Mouse (Mus musculus) embryonic facial prominence, embryonic 11.5 days (tissue): ENCODE data around the gene Olfr1099. TPM values are rescaled to one million over a fixed set of nuclear protein-coding genes. Genes with fewer than 3 reads are reported as not detected.

Experiments used
- ATAC-seq: fragments of 200-750 bp; cut with Nextera tagmentation; replicated peaks from 2 replicates; pipeline ENCODE4 v1.8.0; 2017; ENCODE audit warnings: low read depth; ENCODE audit not compliant: insufficient number of reproducible peaks, low FRiP score, low TSS enrichment
- DNase-seq: peaks from one replicate; pipeline ENCODE4 v3.0.0-alpha.2; 2015; ENCODE audit warnings: low spot score
- H3K27ac ChIP-seq: fragments of 300-500 bp; sonication (generic); replicated peaks from 2 replicates; pipeline ENCODE4 v1.5.1; 2014; ENCODE audit warnings: mild to moderate bottlenecking, low read depth, low read length, control low read depth
- H3K27me3 ChIP-seq: fragments of 300-500 bp; sonication (generic); 2 replicates; pipeline ENCODE4 v1.6.1; 2014; ENCODE audit warnings: mild to moderate bottlenecking, low read length, moderate library complexity, mixed read lengths; ENCODE audit not compliant: control insufficient read depth, insufficient read depth
- H3K36me3 ChIP-seq: fragments of 300-500 bp; sonication (generic); replicated peaks from 2 replicates; pipeline ENCODE4 v1.6.1; 2014; ENCODE audit warnings: low read depth, mild to moderate bottlenecking, low read length, moderate library complexity, mixed read lengths; ENCODE audit not compliant: control insufficient read depth, insufficient read depth
- H3K4me1 ChIP-seq: fragments of 300-500 bp; sonication (generic); 2 replicates; pipeline ENCODE4 v1.6.1; 2014; ENCODE audit warnings: low read length, mixed read lengths; ENCODE audit not compliant: control insufficient read depth, insufficient read depth
- H3K4me2 ChIP-seq: fragments of 300-500 bp; sonication (generic); 2 replicates; pipeline ENCODE4 v1.6.1; 2014; ENCODE audit warnings: low read depth, mild to moderate bottlenecking, control low read depth, low read length, moderate library complexity
- H3K4me3 ChIP-seq: fragments of 300-500 bp; sonication (generic); 2 replicates; pipeline ENCODE4 v1.5.1; 2014; ENCODE audit warnings: low read depth, low read length, control low read depth
- H3K9ac ChIP-seq: fragments of 300-500 bp; sonication (generic); replicated peaks from 2 replicates; pipeline ENCODE4 v1.6.1; 2014; ENCODE audit warnings: mild to moderate bottlenecking, control low read depth, low read length
- H3K9me3 ChIP-seq: fragments of 300-500 bp; sonication (generic); replicated peaks from 2 replicates; pipeline ENCODE4 v1.6.1; 2016; ENCODE audit warnings: mild to moderate bottlenecking, low read length, inconsistent platforms, mixed read lengths; ENCODE audit not compliant: control insufficient read depth
- WGBS: fragments of 180-500 bp; shearing (Covaris S2); extraction: QIAGEN DNeasy Blood & Tissue Kit; methylation state at CpG from one replicate; pipeline ENCODE4 v1.1.7; 2014; 5-methylcytosine and 5-hydroxymethylcytosine counted together
- polyA plus RNA-seq: library from polyadenylated mRNA; unstranded; fragments of >200 nt; fragmentation: Nextera tagmentation; extraction: Ambion mirVana; gene quantifications from 2 replicates; pipeline ENCODE4 v1.2.1, GENCODE M21; 2014

The Olfr1099 gene
- not detected in 2 replicates for polyA plus RNA-seq

GRCm38 (mm10) chr2:86960593-86960992 is at the start of gene Olfr1099:
TSS of gene Olfr1099 (minus strand) at chr2:86960693.
- no peak for DNase-seq
- ATAC-seq = no peak

GRCm38 (mm10) chr2:86998098-86998497 is 37.6 kb upstream of the Olfr1099 start, which contains the start of gene Olfr1102:
TSS of gene Olfr1102 (plus strand) at chr2:86998398.
- H3K4me1 ChIP-seq = no peaks in the 10 kb centered on the region
- no peak within 1 kb of the TSS for H3K4me2 ChIP-seq
- no peak within 1 kb of the TSS for H3K9ac ChIP-seq
- no peaks in the 10 kb centered on the region for H3K9me3 ChIP-seq
- no peaks in the 10 kb centered on the region for H3K36me3 ChIP-seq
- H3K27ac ChIP-seq = no peak within 1 kb of the TSS
- no peaks in the 10 kb centered on the region for H3K27me3 ChIP-seq
- H3K4me3 ChIP-seq = no peak within 1 kb of the TSS
- ATAC-seq (no peak), DNase-seq (no peak)

More at GRCm38 (mm10) chr2:86960593-86960992, at the start of gene Olfr1099:
- Histone ChIP-seq H3K4me2 (no peak within 1 kb of the TSS), H3K9ac (no peak within 1 kb of the TSS), H3K36me3 (no peaks in the 10 kb centered on the region), H3K27me3 (no peaks in the 10 kb centered on the region), H3K4me1 (no peaks in the 10 kb centered on the region), H3K9me3 (no peaks in the 10 kb centered on the region), H3K27ac (no peak within 1 kb of the TSS), H3K4me3 (no peak within 1 kb of the TSS)
- 83% methylated on average over 1 of the region's 1 CpGs for WGBS

GRCm38 (mm10) chr2:86991121-86991520 is 30.6 kb upstream of the Olfr1099 start, which contains the start of gene Olfr1101:
TSS of gene Olfr1101 (minus strand) at chr2:86991221.
- H3K9ac ChIP-seq = no peak within 1 kb of the TSS
- H3K4me2 ChIP-seq = no peak within 1 kb of the TSS
- WGBS = 78% methylated on average over 3 of the region's 3 CpGs
- no peaks in the 10 kb centered on the region for H3K27me3 ChIP-seq
- no peak within 1 kb of the TSS for H3K4me3 ChIP-seq
- H3K27ac ChIP-seq = no peak within 1 kb of the TSS
- no peaks in the 10 kb centered on the region for H3K4me1 ChIP-seq
- no peaks in the 10 kb centered on the region for H3K36me3 ChIP-seq
- no peak for DNase-seq
- ATAC-seq = no peak
- H3K9me3 ChIP-seq = no peaks in the 10 kb centered on the region

- no peak for ATAC-seq
- no peak within 1 kb of the TSS for H3K4me3 ChIP-seq
- 83% methylated on average over 3 of the region's 3 CpGs for WGBS
Observed at GRCm38 (mm10) chr2:86979854-86980253, 19.4 kb upstream of the Olfr1099 start, which contains the start of gene Olfr1100. TSS of gene Olfr1100 (minus strand) at chr2:86979954.

GRCm38 (mm10) chr2:86926557-86926956 is 33.9 kb downstream of the Olfr1099 start:
- no peak for ATAC-seq
- Histone ChIP-seq H3K27me3 (no peaks in the 10 kb centered on the region), H3K9me3 (no peaks in the 10 kb centered on the region), H3K4me1 (no peaks in the 10 kb centered on the region), H3K9ac (no peak overlapping the region), H3K27ac (no peak overlapping the region), H3K4me2 (no peak overlapping the region), H3K36me3 (no peaks in the 10 kb centered on the region), H3K4me3 (no peak overlapping the region)
- DNase-seq = no peak

More at GRCm38 (mm10) chr2:86979854-86980253, 19.4 kb upstream of the Olfr1099 start, which contains the start of gene Olfr1100:
- Histone ChIP-seq H3K9ac (no peak within 1 kb of the TSS), H3K4me2 (no peak within 1 kb of the TSS), H3K27me3 (no peaks in the 10 kb centered on the region), H3K9me3 (no peaks in the 10 kb centered on the region), H3K4me1 (no peaks in the 10 kb centered on the region), H3K27ac (no peak within 1 kb of the TSS), H3K36me3 (no peaks in the 10 kb centered on the region)
- no peak for DNase-seq

- ATAC-seq (no peak), DNase-seq (no peak)
- Histone ChIP-seq H3K4me3 (no peak within 1 kb of the TSS), H3K27me3 (no peaks in the 10 kb centered on the region), H3K4me1 (no peaks in the 10 kb centered on the region), H3K27ac (no peak within 1 kb of the TSS), H3K9me3 (no peaks in the 10 kb centered on the region), H3K9ac (no peak within 1 kb of the TSS), H3K4me2 (no peak within 1 kb of the TSS), H3K36me3 (no peaks in the 10 kb centered on the region)
- WGBS = 86% methylated on average over 1 of the region's 1 CpGs
Observed at GRCm38 (mm10) chr2:86924445-86924844, 36.0 kb downstream of the Olfr1099 start, which contains the start of gene Olfr1098. TSS of gene Olfr1098 (minus strand) at chr2:86924545.

GRCm38 (mm10) chr2:86905647-86906046 is 54.8 kb downstream of the Olfr1099 start:
- Histone ChIP-seq H3K27ac (no peak overlapping the region), H3K4me2 (no peak overlapping the region), H3K27me3 (no peaks in the 10 kb centered on the region), H3K36me3 (no peaks in the 10 kb centered on the region), H3K9me3 (no peaks in the 10 kb centered on the region), H3K4me1 (no peaks in the 10 kb centered on the region), H3K9ac (no peak overlapping the region), H3K4me3 (no peak overlapping the region)
- WGBS = 89% methylated on average over 2 of the region's 2 CpGs
- no peak for DNase-seq
- ATAC-seq = no peak
